Mouse (Mus musculus) testis, adult 2 months (tissue): ENCODE results near the gene Gm42715. TPM values are rescaled to one million over a fixed set of nuclear protein-coding genes. Genes with fewer than 3 reads are reported as not detected.
A peak's percentile ranks its signal among the peaks of the same experiment; 100 is the strongest.

ENCODE experiments used
- H3K27ac ChIP-seq: fragments of 200-500 bp; 2 replicates; pipeline ENCODE4 v1.5.1; 2012; ENCODE audit warnings: low read depth, low read length; ENCODE audit not compliant: control insufficient read depth, insufficient read depth
- H3K27me3 ChIP-seq: fragments of 200-500 bp; 2 replicates; pipeline ENCODE4 v1.6.1; 2012; ENCODE audit warnings: mild to moderate bottlenecking, low read length, moderate library complexity; ENCODE audit not compliant: control insufficient read depth, insufficient read depth
- H3K36me3 ChIP-seq: fragments of 200-500 bp; 2 replicates; pipeline ENCODE4 v1.6.1; 2012; ENCODE audit warnings: mild to moderate bottlenecking, low read length; ENCODE audit not compliant: control insufficient read depth, insufficient read depth
- H3K4me1 ChIP-seq: fragments of 200-500 bp; 2 replicates; pipeline ENCODE4 v1.6.1; 2012; ENCODE audit warnings: low read length; ENCODE audit not compliant: control insufficient read depth, insufficient read depth
- H3K4me3 ChIP-seq: fragments of 200-500 bp; 2 replicates; pipeline ENCODE4 v1.5.1; 2012; ENCODE audit warnings: low read depth, mild to moderate bottlenecking, low read length, moderate library complexity, mixed read lengths; ENCODE audit not compliant: control insufficient read depth
- CTCF ChIP-seq: fragments of 200-500 bp; IDR thresholded peaks from 2 replicates; pipeline ENCODE4 v1.5.1; 2012; ENCODE audit warnings: low read depth, mild to moderate bottlenecking, inconsistent platforms, low read length, moderate library complexity; ENCODE audit not compliant: control insufficient read depth, insufficient read depth, insufficient replicate concordance
- POLR2A ChIP-seq: fragments of 200-500 bp; IDR thresholded peaks from 2 replicates; pipeline ENCODE4 v1.6.1; 2012; ENCODE audit warnings: low read depth, mild to moderate bottlenecking, inconsistent platforms, low read length, moderate library complexity; ENCODE audit not compliant: control insufficient read depth
- polyA plus RNA-seq: library from polyadenylated mRNA; depleted of rRNA; stranded (reverse); fragments of >200 nt; gene quantifications from 2 replicates; pipeline ENCODE4 v1.2.3, GENCODE M21; 2012

Gene Gm42715
- polyA plus RNA-seq, 1 experiment = 6.1 TPM

DNA sequence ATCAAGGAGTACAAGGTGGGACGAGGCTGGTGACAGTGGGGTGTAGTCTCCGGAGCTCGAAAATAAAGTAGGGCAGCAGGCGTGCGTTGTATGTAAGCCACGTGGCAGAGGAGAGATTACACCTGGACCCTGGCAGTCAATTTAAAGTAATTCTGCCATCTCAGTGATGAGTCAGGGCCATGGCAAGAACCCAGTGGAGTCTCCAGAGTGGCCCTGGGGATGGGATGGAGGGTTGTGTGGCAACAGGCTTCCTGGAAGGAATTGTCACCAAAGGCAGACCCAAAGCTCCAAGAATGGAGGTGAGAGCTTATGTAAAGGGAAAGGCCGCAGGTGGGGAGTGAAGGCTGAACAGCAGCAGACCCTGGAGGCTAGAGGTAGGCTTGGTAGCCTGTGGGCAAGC is 81.2 kb downstream of the Gm42715 start:
- TF ChIP-seq CTCF (no peak), POLR2A (no peak)
- Histone ChIP-seq H3K36me3 (peaks cover 4% of the 10 kb centered on the region), H3K4me3 (no peak overlapping the region), H3K27me3 (no peaks in the 10 kb centered on the region), H3K27ac (no peak overlapping the region), H3K4me1 (no peaks in the 10 kb centered on the region)

DNA sequence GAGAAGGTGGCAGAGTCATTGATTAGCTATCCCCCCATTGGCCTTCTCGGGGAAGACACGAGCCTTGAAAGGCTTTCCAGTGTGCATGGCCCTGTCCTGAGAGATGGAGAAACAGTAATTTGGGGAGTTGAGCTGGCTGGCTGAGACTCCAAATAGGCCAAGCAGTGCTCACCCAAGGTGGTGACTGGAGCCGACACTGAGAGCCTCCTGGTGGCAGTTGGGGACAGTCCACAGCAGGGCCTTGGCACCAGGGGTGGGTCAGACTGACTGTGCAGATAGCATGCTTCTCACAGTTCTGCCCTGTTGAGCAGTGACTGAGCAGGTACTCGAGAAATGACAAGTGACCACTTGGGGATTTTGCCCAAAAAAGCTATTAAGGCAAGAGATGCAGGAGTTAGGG is 82.4 kb downstream of the Gm42715 start:
- peaks cover 4% of the 10 kb centered on the region for H3K36me3 ChIP-seq

DNA sequence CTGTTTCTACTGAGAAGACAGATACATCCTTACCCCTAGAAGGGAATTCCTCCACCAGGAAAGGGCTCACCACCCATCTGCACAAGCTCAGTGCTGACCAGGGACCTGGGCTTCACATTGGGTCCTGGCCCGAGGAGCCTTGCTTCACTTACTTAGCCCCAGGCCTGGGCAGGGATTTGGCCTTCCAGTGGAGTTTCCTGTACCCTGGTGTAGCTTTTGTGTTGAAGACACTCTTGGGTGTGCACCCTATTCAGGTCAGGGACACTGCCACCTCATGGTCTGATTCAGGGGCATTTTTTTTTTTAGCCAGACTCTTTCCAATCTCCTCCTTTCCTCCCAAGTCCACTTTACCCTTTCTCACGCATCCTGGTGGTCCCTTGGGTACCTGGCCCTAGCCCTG is 83.5 kb downstream of the Gm42715 start:
- peak overlapping the region; percentile 79; the same call in 1 of the 2 replicates for H3K4me3 ChIP-seq
- TF ChIP-seq CTCF = no peak
- no peak overlapping the region for H3K27ac ChIP-seq
- no peaks in the 10 kb centered on the region for H3K27me3 ChIP-seq
- no peaks in the 10 kb centered on the region for H3K4me1 ChIP-seq
- peaks cover 4% of the 10 kb centered on the region for H3K36me3 ChIP-seq

More for the DNA sequence above, 82.4 kb downstream of the Gm42715 start:
- no peak overlapping the region for H3K4me3 ChIP-seq
- H3K4me1 ChIP-seq = no peaks in the 10 kb centered on the region
- no peak overlapping the region for H3K27ac ChIP-seq
- TF ChIP-seq CTCF (no peak), POLR2A (no peak)
- no peaks in the 10 kb centered on the region for H3K27me3 ChIP-seq

DNA sequence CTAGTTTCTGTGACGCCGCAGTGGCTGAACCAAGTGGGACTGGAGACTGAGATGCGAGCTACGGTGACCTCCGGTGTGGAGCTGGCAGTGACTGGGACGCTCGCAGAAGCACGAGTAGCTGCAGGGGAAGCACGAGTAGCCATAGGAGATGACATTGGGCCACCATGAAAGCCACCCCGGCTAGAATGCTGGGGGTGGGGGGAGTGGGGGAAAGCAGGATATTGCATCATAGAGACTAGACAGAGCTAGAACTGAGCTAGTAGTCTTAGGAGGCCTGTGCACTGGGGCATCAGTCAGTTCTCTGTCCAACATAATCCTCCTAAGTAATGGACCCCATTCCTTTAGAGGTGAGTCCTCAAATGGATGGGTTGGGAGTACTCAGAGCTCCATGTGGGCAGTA is 84.9 kb downstream of the Gm42715 start:
- Histone ChIP-seq H3K27me3 (no peaks in the 10 kb centered on the region), H3K36me3 (no peaks in the 10 kb centered on the region; the same call in 1 of the 2 replicates), H3K4me3 (peak overlapping the region; percentile 79), H3K27ac (peak overlapping the region; percentile 83), H3K4me1 (no peaks in the 10 kb centered on the region)
- TF ChIP-seq CTCF (no peak), POLR2A (peak; percentile 44; the same call in 1 of the 2 replicates)

DNA sequence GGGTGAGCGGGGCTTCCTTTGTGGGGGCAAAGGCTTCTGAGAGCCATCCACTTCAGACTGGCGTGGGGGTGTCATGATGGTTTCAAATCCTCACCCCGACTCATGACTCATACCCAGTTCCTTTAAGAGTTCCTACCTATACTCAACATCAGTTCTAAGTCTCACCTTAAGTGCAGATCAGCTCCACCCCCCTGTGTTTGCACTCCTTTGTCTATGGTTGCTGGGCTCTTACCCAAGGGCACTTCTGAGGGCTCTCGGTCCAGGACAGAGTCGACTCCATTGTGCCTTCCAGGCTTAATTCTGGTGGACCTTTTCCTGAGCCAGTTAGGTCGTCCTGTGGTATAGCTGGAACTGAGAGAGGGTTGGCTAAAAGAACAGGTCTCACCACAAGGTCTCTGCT is 87.8 kb downstream of the Gm42715 start:
- TF ChIP-seq POLR2A = no peak
- no peak for TF ChIP-seq CTCF
- no peaks in the 10 kb centered on the region; the same call in 1 of the 2 replicates for H3K36me3 ChIP-seq

DNA sequence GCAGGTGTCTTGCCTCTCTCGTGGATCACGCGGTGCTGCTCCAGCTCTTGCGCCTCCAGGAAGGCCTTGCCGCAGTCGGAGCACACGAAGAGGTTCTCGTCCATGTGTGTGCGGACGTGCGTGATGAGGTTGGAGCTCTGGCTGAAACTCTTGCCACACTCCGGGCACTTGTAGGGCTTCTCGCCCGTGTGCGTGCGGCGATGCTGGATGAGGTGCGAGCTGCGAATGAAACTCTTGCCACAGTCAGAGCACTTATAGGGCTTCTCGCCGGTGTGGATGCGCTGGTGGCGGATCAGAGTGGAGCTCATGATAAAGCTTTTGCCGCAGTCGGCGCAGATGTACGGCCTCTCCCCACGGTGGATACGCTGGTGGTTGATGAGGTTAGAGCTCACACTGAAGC is 91.6 kb downstream of the Gm42715 start:
- Histone ChIP-seq H3K27ac (no peak overlapping the region), H3K4me1 (peaks cover 29% of the 10 kb centered on the region), H3K36me3 (no peaks in the 10 kb centered on the region), H3K4me3 (peak overlapping the region; percentile 3; the same call in 1 of the 2 replicates), H3K27me3 (no peaks in the 10 kb centered on the region)
- no peak for TF ChIP-seq CTCF
- TF ChIP-seq POLR2A = no peak

More for the DNA sequence above, 87.8 kb downstream of the Gm42715 start:
- no peak overlapping the region for H3K27ac ChIP-seq
- peaks cover 14% of the 10 kb centered on the region for H3K4me1 ChIP-seq
- no peaks in the 10 kb centered on the region for H3K27me3 ChIP-seq
- H3K4me3 ChIP-seq = no peak overlapping the region

DNA sequence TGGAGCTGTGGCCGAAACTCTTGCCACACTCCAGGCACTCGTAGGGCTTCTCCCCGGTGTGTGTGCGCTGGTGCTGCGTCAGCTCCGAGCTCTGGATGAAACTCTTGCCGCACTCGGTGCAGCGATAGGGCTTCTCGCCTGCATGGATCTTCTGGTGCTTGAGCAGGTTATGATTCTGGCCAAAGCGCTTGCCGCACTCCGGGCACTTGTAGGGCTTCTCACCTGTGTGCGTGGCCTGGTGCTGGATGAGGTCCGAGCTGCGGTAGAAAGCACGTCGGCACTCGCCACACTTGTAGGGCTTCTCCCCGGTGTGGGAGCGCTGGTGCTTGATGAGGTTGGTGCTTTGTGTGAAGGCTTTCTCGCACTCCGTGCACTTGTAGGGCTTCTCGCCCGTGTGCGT is 92.2 kb downstream of the Gm42715 start:
- no peaks in the 10 kb centered on the region for H3K36me3 ChIP-seq
- H3K27me3 ChIP-seq = no peaks in the 10 kb centered on the region
- peaks cover 29% of the 10 kb centered on the region for H3K4me1 ChIP-seq
- TF ChIP-seq CTCF = no peak
- TF ChIP-seq POLR2A = no peak
- no peak overlapping the region for H3K27ac ChIP-seq
- H3K4me3 ChIP-seq = no peak overlapping the region; the same call in 1 of the 2 replicates

DNA sequence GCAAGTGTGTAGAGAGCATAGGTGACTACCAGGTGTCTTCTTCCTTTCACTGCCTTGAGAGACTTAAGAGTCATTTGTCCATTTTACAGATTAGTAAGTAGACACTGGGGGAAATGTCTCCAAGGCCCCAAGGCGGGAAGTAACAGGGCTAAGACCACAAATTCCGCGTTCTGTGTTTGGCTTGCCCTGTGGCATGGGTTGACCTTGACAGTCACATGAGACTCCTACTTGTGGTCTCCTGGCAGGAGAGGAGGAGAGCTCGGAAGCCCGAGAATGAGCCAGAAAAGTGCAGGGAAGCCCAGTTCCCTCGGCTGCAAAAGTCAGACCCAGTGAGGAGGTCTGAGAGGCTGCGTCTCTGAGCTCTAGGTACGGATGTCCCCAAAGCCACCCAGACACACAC is 94.1 kb downstream of the Gm42715 start:
- H3K36me3 ChIP-seq = no peaks in the 10 kb centered on the region
- H3K27me3 ChIP-seq = no peaks in the 10 kb centered on the region
- H3K4me1 ChIP-seq = peaks cover 29% of the 10 kb centered on the region
- peak overlapping the region; percentile 97 for H3K4me3 ChIP-seq
- no peak for TF ChIP-seq CTCF
- no peak for TF ChIP-seq POLR2A
- no peak overlapping the region for H3K27ac ChIP-seq
